Mouse (Mus musculus) ovary, postnatal 14 days (tissue): ENCODE measurements around the gene Fxyd3.

Experiments used
- DNase-seq: peaks from one replicate; pipeline ENCODE4 v3.0.0; 2022; ENCODE audit warnings: low spot score

Fxyd3 gene

GRCm38 (mm10) chr7:31072326-31072725 lies 4.2 kb downstream of the Fxyd3 start:
- DNase-seq: no peak

GRCm38 (mm10) chr7:31070324-31070723 lies 6.2 kb downstream of the Fxyd3 start:
- DNase-seq: no peak

GRCm38 (mm10) chr7:31069491-31069890 lies 7.0 kb downstream of the Fxyd3 start:
- DNase-seq: no peak

GRCm38 (mm10) chr7:31067836-31068235 lies 8.7 kb downstream of the Fxyd3 start:
- DNase-seq: no peak

- DNase-seq: no peak
Observed at GRCm38 (mm10) chr7:31063074-31063560, 13.4 kb downstream of the Fxyd3 start.

- DNase-seq: no peak
Observed at GRCm38 (mm10) chr7:31060621-31061010, 15.9 kb downstream of the Fxyd3 start.

GRCm38 (mm10) chr7:31059919-31060620 lies 16.4 kb downstream of the Fxyd3 start:
- DNase-seq: no peak

- peak; percentile 92 for DNase-seq
Observed at GRCm38 (mm10) chr7:31059108-31059507, 17.4 kb downstream of the Fxyd3 start, which contains the start of gene Lgi4. Gene Lgi4 (plus strand): TSS chr7:31059342.

GRCm38 (mm10) chr7:31058211-31058610 lies 18.3 kb downstream of the Fxyd3 start:
- no peak for DNase-seq

GRCm38 (mm10) chr7:31057730-31058129 lies 18.8 kb downstream of the Fxyd3 start:
- DNase-seq: no peak

GRCm38 (mm10) chr7:31057071-31057470 lies 19.4 kb downstream of the Fxyd3 start, which contains the start of gene Fxyd1:
Gene Fxyd1 (minus strand): TSS chr7:31057199.
- DNase-seq: no peak

GRCm38 (mm10) chr7:31056448-31056847 lies 20.1 kb downstream of the Fxyd3 start:
- DNase-seq: no peak

- DNase-seq: no peak
Observed at GRCm38 (mm10) chr7:31055883-31056282, 20.6 kb downstream of the Fxyd3 start.

- DNase-seq: peak; percentile 86
Observed at GRCm38 (mm10) chr7:31055354-31055824, 21.1 kb downstream of the Fxyd3 start.

GRCm38 (mm10) chr7:31054661-31055320 lies 21.7 kb downstream of the Fxyd3 start:
- no peak for DNase-seq

GRCm38 (mm10) chr7:31053882-31054447 lies 22.5 kb downstream of the Fxyd3 start:
- no peak for DNase-seq

GRCm38 (mm10) chr7:31052636-31053434 lies 23.7 kb downstream of the Fxyd3 start:
- no peak for DNase-seq

GRCm38 (mm10) chr7:31052251-31052635 lies 24.3 kb downstream of the Fxyd3 start:
- no peak for DNase-seq

- no peak for DNase-seq
Observed at GRCm38 (mm10) chr7:31051321-31052021, 25.0 kb downstream of the Fxyd3 start, which contains the start of gene Fxyd7. Gene Fxyd7 (minus strand): TSS chr7:31051467.

- DNase-seq: no peak
Observed at GRCm38 (mm10) chr7:31050921-31051320, 25.6 kb downstream of the Fxyd3 start.

GRCm38 (mm10) chr7:31050487-31050886 lies 26.0 kb downstream of the Fxyd3 start:
- no peak for DNase-seq
